Mouse (Mus musculus): Measurements from ENCODE around the gene Wdr49. TPM values are rescaled to one million over a fixed set of nuclear protein-coding genes. Genes with fewer than 3 reads are reported as not detected.

Wdr49 gene
- polyA plus RNA-seq, 2 experiments = 0.09 TPM; not detected in 1

- H3K27ac ChIP-seq (replicated peaks; ENCODE audit: low read depth, low read length) = no peak overlapping the region
- no peak overlapping the region for H3K4me2 ChIP-seq (replicated peaks; ENCODE audit: low read depth, low read length, severe bottlenecking)
- TF ChIP-seq POLR2A (IDR thresholded peaks at IDR 0.05; ENCODE audit: borderline replicate concordance, extremely low read depth, insufficient read depth, insufficient read length) = no peak
- ATAC-seq (ENCODE audit: low FRiP score, low read depth) (no peak), DNase-seq (ENCODE audit: low spot score) (no peak)
- H3K4me3 ChIP-seq (replicated peaks; ENCODE audit: low read length) = no peak overlapping the region
- no peaks in the 10 kb centered on the region for H3K36me3 ChIP-seq (ENCODE audit: control insufficient read depth, insufficient read depth, low read length)
- no peaks in the 10 kb centered on the region for H3K27me3 ChIP-seq (ENCODE audit: control insufficient read depth, insufficient read depth, low read length)
- WGBS = 29% methylated on average over 4 of the region's 4 CpGs
- H3K9me3 ChIP-seq (ENCODE audit: control insufficient read depth, low read length) = no peaks in the 10 kb centered on the region
- H3K9ac ChIP-seq (ENCODE audit: low read depth, low read length, severe bottlenecking) = no peak overlapping the region
- no peaks in the 10 kb centered on the region for H3K4me1 ChIP-seq (ENCODE audit: control insufficient read depth, insufficient read depth, low read length)
Measured at GRCm38 (mm10) chr3:75430564-75431181, 51.3 kb downstream of the Wdr49 start.

- Histone ChIP-seq H3K9ac (ENCODE audit: low read depth, low read length, severe bottlenecking) (no peak overlapping the region), H3K9me3 (ENCODE audit: control insufficient read depth, low read length) (no peaks in the 10 kb centered on the region), H3K27me3 (ENCODE audit: control insufficient read depth, insufficient read depth, low read length) (no peaks in the 10 kb centered on the region), H3K27ac (replicated peaks; ENCODE audit: low read depth, low read length) (no peak overlapping the region), H3K4me1 (ENCODE audit: control insufficient read depth, insufficient read depth, low read length) (no peaks in the 10 kb centered on the region), H3K36me3 (ENCODE audit: control insufficient read depth, insufficient read depth, low read length) (no peaks in the 10 kb centered on the region), H3K4me2 (replicated peaks; ENCODE audit: low read depth, low read length, severe bottlenecking) (no peak overlapping the region), H3K4me3 (replicated peaks; ENCODE audit: low read length) (no peak overlapping the region)
- TF ChIP-seq POLR2A (IDR thresholded peaks at IDR 0.05; ENCODE audit: borderline replicate concordance, extremely low read depth, insufficient read depth, insufficient read length) = no peak
- ATAC-seq (ENCODE audit: low FRiP score, low read depth) (no peak), DNase-seq (ENCODE audit: low spot score) (no peak)
- 76% methylated on average over 4 of the region's 4 CpGs for WGBS
Measured at GRCm38 (mm10) chr3:75395918-75396317, 86.0 kb downstream of the Wdr49 start.

GRCm38 (mm10) chr3:75395121-75395895, 86.6 kb downstream of the Wdr49 start:
- no peak for ATAC-seq (ENCODE audit: low FRiP score, low read depth)
- Histone ChIP-seq H3K4me2 (replicated peaks; ENCODE audit: low read depth, low read length, severe bottlenecking) (no peak overlapping the region), H3K27ac (replicated peaks; ENCODE audit: low read depth, low read length) (no peak overlapping the region), H3K27me3 (ENCODE audit: control insufficient read depth, insufficient read depth, low read length) (no peaks in the 10 kb centered on the region), H3K4me1 (ENCODE audit: control insufficient read depth, insufficient read depth, low read length) (no peaks in the 10 kb centered on the region), H3K4me3 (replicated peaks; ENCODE audit: low read length) (no peak overlapping the region), H3K9me3 (ENCODE audit: control insufficient read depth, low read length) (no peaks in the 10 kb centered on the region), H3K9ac (ENCODE audit: low read depth, low read length, severe bottlenecking) (no peak overlapping the region), H3K36me3 (ENCODE audit: control insufficient read depth, insufficient read depth, low read length) (no peaks in the 10 kb centered on the region)
- WGBS = 68% methylated on average over 7 of the region's 7 CpGs
- no peak for TF ChIP-seq POLR2A (IDR thresholded peaks at IDR 0.05; ENCODE audit: borderline replicate concordance, extremely low read depth, insufficient read depth, insufficient read length)
- no peak for DNase-seq (ENCODE audit: low spot score)

GRCm38 (mm10) chr3:75394487-75394886, 87.5 kb downstream of the Wdr49 start:
- no peaks in the 10 kb centered on the region for H3K27me3 ChIP-seq (ENCODE audit: control insufficient read depth, insufficient read depth, low read length)
- H3K4me1 ChIP-seq (ENCODE audit: control insufficient read depth, insufficient read depth, low read length) = no peaks in the 10 kb centered on the region
- WGBS = 72% methylated on average over 3 of the region's 3 CpGs
- DNase-seq (ENCODE audit: low spot score) = no peak
- H3K9me3 ChIP-seq (ENCODE audit: control insufficient read depth, low read length) = no peaks in the 10 kb centered on the region
- ATAC-seq (ENCODE audit: low FRiP score, low read depth) = no peak
- TF ChIP-seq POLR2A (IDR thresholded peaks at IDR 0.05; ENCODE audit: borderline replicate concordance, extremely low read depth, insufficient read depth, insufficient read length) = no peak
- no peak overlapping the region for H3K4me3 ChIP-seq (replicated peaks; ENCODE audit: low read length)
- H3K27ac ChIP-seq (replicated peaks; ENCODE audit: low read depth, low read length) = no peak overlapping the region
- H3K4me2 ChIP-seq (replicated peaks; ENCODE audit: low read depth, low read length, severe bottlenecking) = no peak overlapping the region
- H3K36me3 ChIP-seq (ENCODE audit: control insufficient read depth, insufficient read depth, low read length) = no peaks in the 10 kb centered on the region
- no peak overlapping the region for H3K9ac ChIP-seq (ENCODE audit: low read depth, low read length, severe bottlenecking)

- TF ChIP-seq POLR2A (IDR thresholded peaks at IDR 0.05; ENCODE audit: borderline replicate concordance, extremely low read depth, insufficient read depth, insufficient read length) = no peak
- 74% methylated on average over 2 of the region's 2 CpGs for WGBS
- Histone ChIP-seq H3K27ac (replicated peaks; ENCODE audit: low read depth, low read length) (no peak overlapping the region), H3K9ac (ENCODE audit: low read depth, low read length, severe bottlenecking) (no peak overlapping the region), H3K36me3 (ENCODE audit: control insufficient read depth, insufficient read depth, low read length) (no peaks in the 10 kb centered on the region), H3K4me2 (replicated peaks; ENCODE audit: low read depth, low read length, severe bottlenecking) (no peak overlapping the region), H3K9me3 (ENCODE audit: control insufficient read depth, low read length) (no peaks in the 10 kb centered on the region), H3K4me1 (ENCODE audit: control insufficient read depth, insufficient read depth, low read length) (no peaks in the 10 kb centered on the region), H3K4me3 (replicated peaks; ENCODE audit: low read length) (no peak overlapping the region), H3K27me3 (ENCODE audit: control insufficient read depth, insufficient read depth, low read length) (no peaks in the 10 kb centered on the region)
- no peak for ATAC-seq (ENCODE audit: low FRiP score, low read depth)
- no peak for DNase-seq (ENCODE audit: low spot score)
Measured at GRCm38 (mm10) chr3:75381776-75382175, 100.2 kb downstream of the Wdr49 start.

Data from limb, embryonic 14.5 days (tissue).